Mouse (Mus musculus) thymus, postnatal 4 days (tissue): Measurements from ENCODE around the gene Olfr376.

Experiments
- DNase-seq: peaks from one replicate; pipeline ENCODE4 v3.0.0; 2021

Gene Olfr376

DNA sequence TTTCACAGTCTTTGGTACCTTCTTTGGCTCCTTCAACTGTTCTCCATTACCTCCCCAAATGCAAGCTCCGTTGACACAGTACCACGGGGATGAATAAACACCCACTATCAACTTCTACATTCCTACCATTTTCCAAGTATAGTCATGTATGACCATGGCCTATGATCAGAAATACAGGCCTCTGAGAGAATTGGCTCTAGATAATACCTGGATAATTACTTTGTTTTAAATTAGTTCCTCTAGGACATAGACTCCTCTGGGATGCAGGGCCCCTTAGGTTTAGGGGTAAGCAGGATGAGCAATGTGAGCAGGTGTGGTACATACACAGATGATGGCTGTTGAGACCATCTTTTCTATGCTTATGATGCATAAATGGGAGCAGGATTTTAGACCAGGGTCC is at the start of gene Olfr376:
Gene Olfr376, plus strand, starts transcription at position 301 of the 400 bp plus-strand sequence.
- DNase-seq = no peak

DNA sequence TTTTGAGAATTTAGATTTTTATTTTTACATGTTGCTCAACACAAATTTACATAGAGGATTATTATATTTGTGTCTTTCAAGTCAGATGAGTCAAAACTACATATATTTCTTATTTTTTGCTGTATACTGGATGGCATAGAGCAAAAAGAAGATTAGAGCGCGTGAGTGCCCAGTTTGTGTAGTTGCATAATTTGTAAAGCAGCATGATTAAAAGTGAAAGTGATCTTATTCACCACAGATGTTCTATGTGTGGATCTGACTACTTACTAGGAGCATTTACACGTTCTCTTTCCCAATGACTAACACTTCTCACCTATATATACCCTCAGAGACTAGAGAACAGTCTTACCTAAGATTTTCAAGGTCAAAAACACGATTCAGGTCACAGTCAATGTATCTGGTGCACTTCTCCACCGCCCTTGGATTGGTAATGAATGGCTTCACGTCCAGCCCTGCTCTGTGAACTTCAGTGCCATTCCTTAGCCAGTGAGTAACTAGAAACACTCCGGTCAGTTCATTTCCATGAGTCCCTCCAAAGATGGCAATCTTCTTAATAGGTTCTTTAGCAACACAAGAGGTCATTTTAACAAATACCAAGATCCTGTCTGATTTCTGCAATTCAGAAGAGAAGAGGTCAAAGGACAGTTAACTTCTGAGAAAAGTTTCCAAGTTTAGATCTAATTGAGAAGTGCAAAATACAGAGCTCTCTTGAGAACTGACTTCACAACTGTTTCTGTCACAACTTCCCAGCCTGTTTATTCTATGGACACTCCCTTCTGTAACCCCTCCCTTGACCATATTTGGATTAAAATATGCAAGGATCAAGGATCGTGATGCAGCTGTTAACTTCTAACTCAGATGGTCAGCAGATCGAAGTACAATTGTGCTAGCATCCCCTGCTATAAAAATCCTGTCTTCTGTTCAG is 46.9 kb upstream of the Olfr376 start:
- no peak for DNase-seq

DNA sequence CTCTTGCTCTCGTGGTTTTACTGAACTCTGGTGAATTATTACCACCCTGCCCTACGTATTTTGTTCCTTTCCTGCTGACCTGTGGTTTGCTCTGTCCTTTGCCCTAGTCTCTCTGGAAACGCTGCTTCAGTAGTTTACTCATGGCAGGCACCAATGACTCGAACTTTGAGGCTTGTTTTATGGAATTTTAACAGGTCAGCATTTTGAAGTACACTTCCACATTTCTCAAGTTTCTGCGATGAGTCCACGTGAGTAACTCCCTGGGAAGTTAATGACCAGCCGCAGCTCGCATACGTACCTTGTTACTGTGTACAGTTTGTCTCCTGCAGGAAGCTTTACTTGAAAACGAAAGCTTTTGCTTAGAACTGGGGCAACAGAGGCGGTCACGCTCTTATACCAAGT is 44.6 kb upstream of the Olfr376 start:
- no peak for DNase-seq

DNA sequence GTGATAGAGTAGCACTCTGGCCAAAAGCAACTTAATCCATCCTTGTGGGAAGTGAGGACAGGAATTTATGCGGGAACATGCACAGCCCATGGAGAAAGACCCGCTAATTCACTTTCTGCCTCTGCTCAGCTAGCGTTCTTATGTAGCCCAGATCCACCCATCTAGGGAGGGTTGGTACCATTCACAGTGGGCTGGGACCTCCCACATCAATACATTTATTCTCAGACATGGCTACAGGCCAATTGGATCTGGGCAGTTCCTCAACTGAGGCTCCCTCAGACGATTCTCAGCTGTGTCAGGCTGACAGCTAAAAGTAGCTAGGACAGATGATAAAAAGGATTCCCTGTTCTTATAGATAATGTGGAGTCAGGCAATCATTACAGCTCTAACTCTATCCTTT is 43.7 kb upstream of the Olfr376 start:
- DNase-seq = no peak

DNA sequence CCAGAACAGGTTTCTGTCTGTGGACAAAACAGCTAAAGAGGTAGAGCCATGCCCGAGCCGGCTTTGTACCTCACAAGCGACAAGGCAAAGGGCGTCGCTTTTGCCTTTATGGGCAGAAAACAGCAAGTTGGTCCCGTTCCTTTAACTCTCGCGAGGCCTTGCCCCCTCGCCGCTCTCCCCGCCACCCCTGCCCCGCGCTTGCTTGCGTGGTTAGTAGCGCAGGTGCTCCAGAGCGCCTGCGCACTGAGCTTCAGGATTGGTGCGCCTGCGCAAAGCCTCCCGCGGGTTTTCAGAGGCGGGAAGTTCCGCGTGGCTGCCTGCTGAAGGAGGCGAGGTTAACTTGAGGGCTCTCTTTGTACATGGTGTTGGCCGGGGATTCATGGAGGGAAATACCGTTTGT is 41.6 kb upstream of the Olfr376 start, which contains the start of the genes Aspa, Gm49340 and Spata22:
Gene Aspa, minus strand, starts transcription at position 155 of the 400 bp plus-strand sequence.
Gene Gm49340, plus strand, starts transcription at position 300 of the 400 bp plus-strand sequence.
Gene Spata22, plus strand, starts transcription at position 300 of the 400 bp plus-strand sequence.
- no peak for DNase-seq

GRCm38 (mm10) chr11:73333357-73333756 is 37.7 kb upstream of the Olfr376 start:
- no peak for DNase-seq

DNA sequence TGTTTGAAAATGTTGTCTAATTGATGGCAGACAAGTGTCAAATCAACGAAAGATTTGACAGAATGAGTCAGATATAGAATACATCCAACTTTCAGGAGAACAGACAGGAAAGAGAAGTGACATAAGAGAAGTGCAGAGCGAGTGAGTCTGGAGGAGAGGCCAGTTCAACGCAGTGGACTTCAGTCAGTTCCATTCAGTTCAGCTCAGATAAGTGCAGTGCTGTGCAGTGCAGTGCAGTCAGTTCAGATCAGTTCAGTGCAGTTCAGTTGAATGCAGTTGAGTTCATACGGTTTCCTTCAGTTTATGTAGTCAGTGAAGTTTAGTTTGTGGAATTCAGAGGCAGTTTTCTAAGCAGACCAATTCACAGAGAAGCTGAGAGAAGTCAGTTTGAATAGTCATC is 34.1 kb upstream of the Olfr376 start:
- DNase-seq = no peak

GRCm38 (mm10) chr11:73350483-73350882 is 20.6 kb upstream of the Olfr376 start, which contains the start of gene Olfr20:
TSS of gene Olfr20 (plus strand) at chr11:73350783.
- no peak for DNase-seq

- no peak for DNase-seq
Observed at GRCm38 (mm10) chr11:73395374-73395773, 24.3 kb downstream of the Olfr376 start.

GRCm38 (mm10) chr11:73399514-73399913 is 28.5 kb downstream of the Olfr376 start, which contains the start of gene Olfr1:
TSS of gene Olfr1 (minus strand) at chr11:73399614.
- no peak for DNase-seq
